Mouse (Mus musculus): ENCODE results near the gene Zbtb11. TPM values are rescaled to one million over a fixed set of nuclear protein-coding genes. Genes with fewer than 3 reads are reported as not detected.
"Not testable (repeated sequence)": the region's sequence is repeated elsewhere in the genome, so short reads cannot be mapped to it uniquely, and the experiment has no call there.

Zbtb11 gene
- total RNA-seq, 2 experiments from 2014 or later: 18.9 to 25.0 TPM

- ATAC-seq (ENCODE audit: poor library complexity, severe bottlenecking): peak; percentile 100
Observed at GRCm38 (mm10) chr16:56037138-56038010, 63.7 kb downstream of the Zbtb11 start, which contains the start of gene Trmt10c. TSS of gene Trmt10c (minus strand) at chr16:56037819.

DNA sequence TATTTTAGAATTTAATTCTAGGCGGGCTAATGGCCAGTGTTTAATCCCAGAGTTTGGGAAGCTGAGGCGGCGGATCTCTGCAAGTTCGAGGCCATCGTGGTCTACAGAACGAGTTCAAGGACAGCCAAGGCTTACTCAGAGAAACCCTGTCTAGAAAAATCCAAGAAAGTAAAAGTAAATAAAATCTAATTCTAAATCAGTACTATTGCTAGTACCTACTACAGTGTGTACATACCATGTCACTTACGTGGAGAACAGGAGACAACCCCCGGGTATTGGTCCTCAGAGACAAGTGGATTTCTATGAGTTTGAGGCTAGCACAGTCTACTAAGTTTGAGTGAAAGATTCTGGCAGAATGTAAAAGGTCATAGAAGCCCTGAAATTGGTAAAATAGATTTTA is 64.4 kb downstream of the Zbtb11 start:
- ATAC-seq (ENCODE audit: poor library complexity, severe bottlenecking): no peak

DNA sequence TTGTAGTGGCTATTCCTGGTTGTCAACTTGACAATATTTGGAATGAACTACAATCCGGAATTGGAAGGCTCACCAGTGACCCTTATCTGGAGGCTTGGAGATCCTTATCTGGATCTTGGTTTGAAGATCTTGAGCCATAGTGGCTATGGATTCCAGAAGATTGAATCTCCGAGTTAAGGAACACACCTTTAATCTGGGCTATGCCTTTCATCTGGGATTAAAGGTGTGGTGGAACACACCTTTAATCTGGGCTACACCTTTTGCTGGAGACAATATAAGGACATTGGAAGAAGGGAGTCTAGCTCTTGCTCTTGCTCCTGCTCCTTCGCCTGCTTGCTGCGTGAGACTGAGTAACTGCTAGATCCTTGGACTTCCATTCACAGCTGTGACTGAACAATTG is 74.4 kb downstream of the Zbtb11 start, which contains the start of gene Senp7:
TSS of gene Senp7 (plus strand) at position 301 of the 400 bp plus-strand sequence.
- not testable (repeated sequence) for ATAC-seq (ENCODE audit: poor library complexity, severe bottlenecking)

- ATAC-seq (ENCODE audit: poor library complexity, severe bottlenecking): no peak
Observed at GRCm38 (mm10) chr16:56055911-56056310, 82.2 kb downstream of the Zbtb11 start.

DNA sequence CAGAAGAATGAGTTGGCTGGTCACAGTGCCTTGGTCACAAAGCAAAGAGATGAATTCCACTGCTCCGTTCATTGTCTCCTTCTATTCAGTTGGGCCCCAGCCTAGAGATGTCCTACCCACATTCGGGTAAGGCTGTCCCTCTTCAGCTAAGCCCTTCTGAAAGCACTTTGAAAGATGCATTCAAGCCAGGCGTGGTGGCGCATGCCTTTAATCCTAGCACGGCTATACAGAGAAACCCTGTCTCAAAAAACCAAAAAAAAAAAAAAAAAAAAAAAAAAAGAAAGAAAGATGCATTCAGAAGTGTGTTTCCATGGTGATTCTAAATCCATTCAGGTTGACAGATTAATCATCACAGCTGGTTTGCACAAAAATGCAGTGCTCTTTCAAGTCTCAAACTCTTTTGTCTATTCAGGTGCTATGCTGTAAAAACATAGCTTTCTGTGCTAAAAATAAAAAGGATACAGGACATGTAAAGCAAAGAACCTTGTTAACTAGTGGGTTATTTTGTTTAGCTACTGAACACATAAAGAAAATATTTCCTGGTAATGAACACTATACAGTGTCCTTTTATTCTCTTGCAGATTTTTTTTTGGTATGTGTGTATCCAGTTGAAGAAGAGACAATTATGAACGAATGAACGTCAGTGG is 83.4 kb downstream of the Zbtb11 start:
- ATAC-seq (ENCODE audit: poor library complexity, severe bottlenecking): no peak

DNA sequence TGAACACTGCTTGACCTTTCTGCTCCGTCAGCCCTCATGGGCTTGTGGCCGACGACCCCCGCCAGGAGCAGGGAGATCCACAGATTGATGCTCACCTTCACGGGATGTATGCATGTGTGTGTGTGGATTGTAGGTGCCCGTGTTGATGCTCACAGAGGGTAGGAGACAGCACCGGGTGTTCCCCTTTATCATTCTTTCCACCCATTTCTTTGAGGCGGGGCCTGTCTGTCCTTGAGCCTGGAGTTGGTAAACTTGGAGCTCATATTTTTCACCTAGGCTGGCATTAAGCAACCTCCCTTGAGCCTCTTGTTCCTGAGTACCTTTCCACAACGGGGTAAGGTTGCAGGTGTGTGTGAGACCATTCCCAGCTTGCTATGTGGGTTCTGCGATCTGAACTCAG is 84.5 kb downstream of the Zbtb11 start:
- no peak for ATAC-seq (ENCODE audit: poor library complexity, severe bottlenecking)

Other genes starting within 250 kb of the Zbtb11 start
- gene Nfkbiz, start 135.0 kb upstream of the Zbtb11 start, total RNA-seq (2015): 33.3 and 44.9 TPM in 2 replicates
- 31.2 and 32.7 TPM in 2 replicates for gene Nfkbiz, start 135.0 kb upstream of the Zbtb11 start, total RNA-seq (2017)
- 1.4 and 2.1 TPM in 2 replicates for gene Nxpe3, start 78.6 kb upstream of the Zbtb11 start, total RNA-seq (2015)
- gene Nxpe3, start 78.6 kb upstream of the Zbtb11 start, total RNA-seq (2017): 2.4 and 2.8 TPM in 2 replicates
- gene Cep97, start 39.0 kb upstream of the Zbtb11 start, total RNA-seq (2015): 3.4 and 5.4 TPM in 2 replicates
- 3.0 and 7.4 TPM in 2 replicates for gene Cep97, start 39.0 kb upstream of the Zbtb11 start, total RNA-seq (2017)
- gene Rpl24, start 7.6 kb upstream of the Zbtb11 start, total RNA-seq (2015): 891 and 940 TPM in 2 replicates
- gene Rpl24, start 7.6 kb upstream of the Zbtb11 start, total RNA-seq (2017): 1,387 and 1,407 TPM in 2 replicates
- 85.2 and 88.2 TPM in 2 replicates for gene Pcnp, start 55.9 kb downstream of the Zbtb11 start, total RNA-seq (2015)
- gene Pcnp, start 55.9 kb downstream of the Zbtb11 start, total RNA-seq (2017): 97.0 and 104 TPM in 2 replicates
- 14.4 and 15.1 TPM in 2 replicates for gene Trmt10c, start 63.9 kb downstream of the Zbtb11 start, total RNA-seq (2015)
- 20.2 and 20.9 TPM in 2 replicates for gene Trmt10c, start 63.9 kb downstream of the Zbtb11 start, total RNA-seq (2017)
- 25.8 and 31.5 TPM in 2 replicates for gene Senp7, start 74.5 kb downstream of the Zbtb11 start, total RNA-seq (2015)
- gene Senp7, start 74.5 kb downstream of the Zbtb11 start, total RNA-seq (2017): 28.8 and 33.0 TPM in 2 replicates
- gene Impg2, start 230.4 kb downstream of the Zbtb11 start, total RNA-seq (2015): 0.07 and 0.09 TPM in 2 replicates
- 0.07 and 0.12 TPM in 2 replicates for gene Impg2, start 230.4 kb downstream of the Zbtb11 start, total RNA-seq (2017)